Mouse (Mus musculus): Measurements from ENCODE around the gene Rhox3a. TPM values are rescaled to one million over a fixed set of nuclear protein-coding genes. Genes with fewer than 3 reads are reported as not detected.
"Not testable (repeated sequence)": the region's sequence is repeated elsewhere in the genome, so short reads cannot be mapped to it uniquely, and the experiment has no call there.

The Rhox3a gene
- total RNA-seq (2014; fragmentation: Nextera tagmentation): not detected in 2 replicates
- not detected in 2 replicates for total RNA-seq (2017)

DNA sequence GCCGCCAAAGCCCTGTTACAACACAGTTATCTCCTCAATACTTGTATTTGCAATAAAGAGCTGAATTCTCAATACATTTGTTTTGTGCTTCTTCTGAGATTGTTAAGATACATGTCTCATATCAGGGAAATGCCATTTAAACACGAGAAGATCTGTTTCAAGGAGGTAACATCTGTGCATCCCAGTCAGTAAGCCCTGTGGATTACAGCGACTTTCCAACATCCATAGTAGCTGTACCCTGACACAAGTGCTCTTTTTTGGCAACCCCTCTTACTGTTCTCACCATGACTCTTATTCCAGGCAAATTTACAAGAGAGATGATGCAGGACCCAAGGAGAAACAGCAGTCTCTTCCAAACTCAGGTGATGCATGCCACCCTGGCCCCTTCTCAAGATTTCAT, at the start of gene Rhox3a:
Gene Rhox3a, plus strand, starts transcription at position 301 of the 400 bp plus-strand sequence.
- not testable (repeated sequence) for ATAC-seq (replicated peaks; ENCODE audit: poor library complexity, severe bottlenecking)

DNA sequence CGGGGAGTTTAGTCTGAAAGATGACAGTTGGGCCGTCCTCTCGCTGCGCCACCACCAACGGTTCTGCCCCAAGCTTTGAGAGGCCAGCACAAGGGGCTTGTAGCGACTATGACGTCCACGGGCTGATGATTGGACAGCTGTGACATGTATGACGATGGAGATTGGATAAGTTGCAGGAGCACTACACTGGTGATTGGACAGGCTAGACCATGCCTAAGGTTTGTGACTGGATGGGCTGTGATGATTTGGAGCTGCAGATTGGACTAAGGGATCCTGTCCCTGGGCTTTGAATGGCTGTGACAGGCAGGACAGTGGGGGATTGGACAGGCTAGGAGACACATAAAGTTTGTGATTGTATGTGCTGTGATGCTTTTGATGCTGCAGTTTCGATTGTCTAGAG, 38.8 kb upstream of the Rhox3a start, which contains the start of gene Gm9:
Gene Gm9, minus strand, starts transcription at position 101 of the 400 bp plus-strand sequence.
- no peak for ATAC-seq (replicated peaks; ENCODE audit: poor library complexity, severe bottlenecking)

DNA sequence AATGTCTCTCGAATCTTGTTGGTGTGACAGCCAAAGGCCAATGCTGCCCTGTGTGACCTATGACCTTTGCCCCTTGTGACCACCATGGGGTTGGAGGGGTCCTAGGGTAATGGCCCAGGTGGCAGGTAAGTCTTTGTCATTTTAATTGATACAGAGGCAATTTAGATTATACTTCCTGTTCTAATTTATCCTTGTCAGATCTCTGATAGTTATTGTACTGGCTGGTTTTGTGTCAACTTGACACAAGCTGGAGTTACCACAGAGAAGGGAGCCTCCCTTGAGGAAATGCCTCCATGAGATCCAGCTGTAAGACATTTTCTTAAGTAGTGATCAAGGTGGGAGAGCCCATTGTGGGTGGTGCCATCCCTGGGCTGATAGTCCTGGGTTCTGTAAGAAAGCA, 27.6 kb upstream of the Rhox3a start, which contains the start of gene Rhox1:
Gene Rhox1, minus strand, starts transcription at position 101 of the 400 bp plus-strand sequence.
- ATAC-seq (replicated peaks; ENCODE audit: poor library complexity, severe bottlenecking): not testable (repeated sequence)

DNA sequence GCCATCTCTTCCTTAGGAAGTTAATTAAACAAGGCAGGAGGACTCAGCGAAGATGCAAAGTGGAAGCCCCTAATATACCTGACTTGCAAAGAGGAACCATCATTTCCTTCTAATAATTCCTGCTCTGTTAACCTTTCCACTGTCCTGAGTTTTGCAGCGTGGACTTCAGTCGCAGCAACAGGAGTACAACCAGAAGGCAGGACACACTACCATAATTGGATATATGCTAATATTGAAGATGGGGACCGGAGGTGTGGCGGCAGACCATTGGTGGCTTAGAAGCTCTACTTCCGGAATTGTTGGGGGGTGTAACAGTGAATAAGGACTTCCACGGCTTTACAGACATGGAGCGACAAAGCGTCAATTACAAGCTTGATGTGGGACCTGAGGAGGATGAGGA, 5.0 kb upstream of the Rhox3a start, which contains the start of gene Rhox2a:
Gene Rhox2a, plus strand, starts transcription at position 301 of the 400 bp plus-strand sequence.
- not testable (repeated sequence) for ATAC-seq (replicated peaks; ENCODE audit: poor library complexity, severe bottlenecking)

DNA sequence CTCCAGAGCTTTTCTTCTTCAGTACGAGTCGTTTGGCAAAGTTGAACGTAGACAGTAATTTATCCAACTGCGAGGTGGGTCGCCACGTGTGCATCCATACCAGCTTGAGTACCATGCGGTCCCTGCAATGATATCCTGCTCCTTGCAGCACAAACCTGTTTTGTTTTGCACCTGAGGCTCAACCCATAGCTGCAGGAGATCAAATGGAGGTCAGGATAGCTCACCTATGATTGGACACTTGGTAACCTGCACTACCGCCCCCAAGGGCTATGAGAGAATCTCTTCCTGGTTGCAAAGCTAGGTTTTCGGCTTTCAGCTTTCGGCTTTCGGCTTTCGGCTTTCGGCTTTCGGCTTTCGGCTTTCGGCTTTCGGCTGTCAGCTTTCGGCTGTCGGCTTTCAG, 15.3 kb downstream of the Rhox3a start, which contains the start of gene Rhox4a:
Gene Rhox4a, plus strand, starts transcription at position 301 of the 400 bp plus-strand sequence.
- not testable (repeated sequence) for ATAC-seq (replicated peaks; ENCODE audit: poor library complexity, severe bottlenecking)

Other genes with a start within 250 kb of the Rhox3a start
- gene Sowahd, start 201.1 kb upstream of the Rhox3a start, total RNA-seq (2014; fragmentation: Nextera tagmentation): 0.38 TPM in 1 of 2 replicates, not detected in the other
- 0.15 and 1.2 TPM in 2 replicates for gene Sowahd, start 201.1 kb upstream of the Rhox3a start, total RNA-seq (2017)
- gene Rpl39, start 164.5 kb upstream of the Rhox3a start, total RNA-seq (2014; fragmentation: Nextera tagmentation): 2,391 and 2,751 TPM in 2 replicates
- gene Rpl39, start 164.5 kb upstream of the Rhox3a start, total RNA-seq (2017): 3,105 and 3,852 TPM in 2 replicates
- gene Upf3b, start 139.6 kb upstream of the Rhox3a start, total RNA-seq (2014; fragmentation: Nextera tagmentation): 48.5 and 59.1 TPM in 2 replicates
- gene Upf3b, start 139.6 kb upstream of the Rhox3a start, total RNA-seq (2017): 57.7 and 58.8 TPM in 2 replicates
- gene Nkap, start 123.1 kb upstream of the Rhox3a start, total RNA-seq (2014; fragmentation: Nextera tagmentation): 11.0 and 15.8 TPM in 2 replicates
- gene Nkap, start 123.1 kb upstream of the Rhox3a start, total RNA-seq (2017): 16.3 and 65.0 TPM in 2 replicates
- not detected in 2 replicates for gene Akap14, start 81.1 kb upstream of the Rhox3a start, total RNA-seq (2014; fragmentation: Nextera tagmentation)
- not detected in 2 replicates for gene Akap14, start 81.1 kb upstream of the Rhox3a start, total RNA-seq (2017)
- gene Ndufa1, start 58.8 kb upstream of the Rhox3a start, total RNA-seq (2014; fragmentation: Nextera tagmentation): 227 and 528 TPM in 2 replicates
- 90.1 and 112 TPM in 2 replicates for gene Ndufa1, start 58.8 kb upstream of the Rhox3a start, total RNA-seq (2017)
- gene Rnf113a1, start 58.7 kb upstream of the Rhox3a start, total RNA-seq (2014; fragmentation: Nextera tagmentation): 0.73 and 5.8 TPM in 2 replicates
- gene Rnf113a1, start 58.7 kb upstream of the Rhox3a start, total RNA-seq (2017): 2.9 and 3.8 TPM in 2 replicates
- not detected in 2 replicates for gene Gm9, start 38.9 kb upstream of the Rhox3a start, total RNA-seq (2014; fragmentation: Nextera tagmentation)
- gene Gm9, start 38.9 kb upstream of the Rhox3a start, total RNA-seq (2017): not detected in 2 replicates
- not detected in 2 replicates for gene Rhox1, start 27.7 kb upstream of the Rhox3a start, total RNA-seq (2014; fragmentation: Nextera tagmentation)
- not detected in 2 replicates for gene Rhox1, start 27.7 kb upstream of the Rhox3a start, total RNA-seq (2017)
- gene Rhox2a, start 4.9 kb upstream of the Rhox3a start, total RNA-seq (2014; fragmentation: Nextera tagmentation): not detected in 2 replicates
- gene Rhox2a, start 4.9 kb upstream of the Rhox3a start, total RNA-seq (2017): not detected in 2 replicates
- gene Rhox4a, start 15.4 kb downstream of the Rhox3a start, total RNA-seq (2014; fragmentation: Nextera tagmentation): not detected in 2 replicates
- gene Rhox4a, start 15.4 kb downstream of the Rhox3a start, total RNA-seq (2017): not detected in 2 replicates
- gene Rhox3a2, start 130.1 kb downstream of the Rhox3a start, total RNA-seq (2014; fragmentation: Nextera tagmentation): not detected in 2 replicates
- not detected in 2 replicates for gene Rhox3a2, start 130.1 kb downstream of the Rhox3a start, total RNA-seq (2017)
- not detected in 2 replicates for gene Rhox4a2, start 140.9 kb downstream of the Rhox3a start, total RNA-seq (2014; fragmentation: Nextera tagmentation)
- gene Rhox4a2, start 140.9 kb downstream of the Rhox3a start, total RNA-seq (2017): not detected in 2 replicates
- gene Rhox2b, start 162.1 kb downstream of the Rhox3a start, total RNA-seq (2014; fragmentation: Nextera tagmentation): not detected in 2 replicates
- gene Rhox2b, start 162.1 kb downstream of the Rhox3a start, total RNA-seq (2017): not detected in 2 replicates
- gene Rhox4b, start 182.6 kb downstream of the Rhox3a start, total RNA-seq (2014; fragmentation: Nextera tagmentation): not detected in 2 replicates
- gene Rhox4b, start 182.6 kb downstream of the Rhox3a start, total RNA-seq (2017): not detected in 2 replicates
- not detected in 2 replicates for gene Rhox2c, start 203.8 kb downstream of the Rhox3a start, total RNA-seq (2014; fragmentation: Nextera tagmentation)
- not detected in 2 replicates for gene Rhox2c, start 203.8 kb downstream of the Rhox3a start, total RNA-seq (2017)
- gene Rhox3c, start 208.7 kb downstream of the Rhox3a start, total RNA-seq (2014; fragmentation: Nextera tagmentation): not detected in 2 replicates
- gene Rhox3c, start 208.7 kb downstream of the Rhox3a start, total RNA-seq (2017): not detected in 2 replicates
- gene Rhox4c, start 230.4 kb downstream of the Rhox3a start, total RNA-seq (2014; fragmentation: Nextera tagmentation): not detected in 2 replicates
- not detected in 2 replicates for gene Rhox4c, start 230.4 kb downstream of the Rhox3a start, total RNA-seq (2017)
- gene Rhox2d, start 243.5 kb downstream of the Rhox3a start, total RNA-seq (2014; fragmentation: Nextera tagmentation): not detected in 2 replicates
- not detected in 2 replicates for gene Rhox2d, start 243.5 kb downstream of the Rhox3a start, total RNA-seq (2017)